Mouse (Mus musculus) adipocyte (in vitro differentiated cells): ENCODE data around the gene Abca6.

Source experiments
- DNase-seq: peaks from one replicate; pipeline ENCODE4 v3.0.0-alpha.2; 2016; ENCODE audit warnings: low spot score

Abca6 gene

DNA sequence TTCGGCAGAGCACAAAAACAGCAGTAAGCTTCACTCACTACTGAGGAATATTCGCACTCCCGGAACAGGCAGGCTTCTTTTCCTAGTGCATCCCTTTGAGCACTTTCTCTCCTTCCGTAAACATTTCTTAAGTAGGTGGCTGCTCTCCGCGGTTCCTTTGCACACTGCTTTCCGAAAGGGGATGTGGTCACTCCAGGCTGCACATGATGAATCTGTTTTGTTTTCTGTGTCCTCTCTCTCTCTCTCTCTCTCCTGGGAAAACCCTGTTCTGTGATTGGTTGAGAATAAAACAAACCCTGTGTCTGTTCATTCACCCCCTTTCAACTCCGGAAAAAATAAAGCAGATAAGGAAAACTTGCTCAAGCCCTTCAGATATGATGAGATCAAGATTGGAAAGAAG lies at the start of gene Abca6:
Abca6 (minus strand) TSS at position 243 of the 400 bp plus-strand sequence.
- DNase-seq: no peak

DNA sequence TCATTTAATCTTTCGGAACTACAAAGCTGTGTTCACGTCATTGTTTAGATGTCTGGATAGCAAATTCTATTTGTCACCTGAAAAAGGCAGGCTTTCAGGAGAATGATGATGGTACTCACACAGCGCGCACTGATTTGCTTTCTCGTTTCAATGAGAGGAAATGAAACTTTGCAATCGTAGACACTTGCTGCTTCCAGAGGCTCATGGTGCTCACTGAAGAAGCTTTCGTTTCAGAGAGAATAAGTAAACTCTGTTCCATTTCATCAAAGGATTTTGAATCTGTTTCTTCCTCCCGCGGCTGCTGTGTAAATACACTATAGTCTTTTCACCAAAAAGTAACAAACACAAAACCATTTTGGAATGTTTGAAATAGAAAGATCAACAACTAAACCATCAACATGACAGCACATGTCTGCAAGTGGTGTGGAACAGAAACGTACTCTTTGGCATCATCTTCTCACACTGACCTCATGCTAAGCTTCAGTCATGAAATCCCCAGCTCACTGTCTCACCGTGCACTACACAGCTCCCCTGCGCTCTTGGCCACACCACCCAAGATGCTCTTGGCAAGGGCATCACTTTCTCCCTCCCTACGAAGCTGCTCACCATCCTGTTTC lies 46.4 kb upstream of the Abca6 start:
- no peak for DNase-seq

DNA sequence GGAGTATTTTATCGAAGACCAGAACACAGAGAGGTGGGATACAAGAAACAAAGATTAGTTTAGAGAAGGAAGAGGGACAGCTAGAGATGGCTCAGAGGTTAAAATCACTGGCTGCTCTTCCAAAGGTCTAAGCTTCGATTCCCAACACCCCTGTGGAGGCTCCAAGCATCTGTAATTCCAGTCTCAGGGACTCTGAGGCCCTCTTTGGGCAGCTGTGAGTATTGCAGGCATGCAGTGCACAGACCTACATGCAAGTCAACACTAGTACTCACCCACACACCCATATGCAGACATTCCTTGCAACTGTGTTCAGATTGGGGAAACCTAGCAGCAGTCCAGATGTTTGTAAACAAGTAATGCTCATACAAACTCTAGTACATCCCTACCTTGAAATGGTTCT lies 39.0 kb upstream of the Abca6 start:
- no peak for DNase-seq

DNA sequence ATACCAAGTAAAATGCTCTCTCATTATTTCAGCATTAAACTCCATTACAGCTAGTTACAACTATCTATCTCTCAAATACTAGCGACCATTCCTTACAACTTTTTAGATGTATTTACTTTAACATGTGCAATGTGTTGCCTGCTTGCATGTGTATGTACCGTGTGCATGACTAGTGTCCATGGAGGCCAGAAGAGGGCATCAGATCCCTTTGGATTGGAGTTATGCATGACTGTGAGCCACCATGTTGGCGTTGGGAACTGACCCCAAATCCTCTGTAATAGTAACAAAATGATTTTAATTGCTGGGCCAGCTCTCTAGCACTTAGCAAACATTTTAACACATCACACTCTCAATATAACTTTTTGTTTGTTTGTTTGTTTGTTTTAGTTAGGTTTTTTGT lies 36.8 kb upstream of the Abca6 start:
- no peak for DNase-seq

DNA sequence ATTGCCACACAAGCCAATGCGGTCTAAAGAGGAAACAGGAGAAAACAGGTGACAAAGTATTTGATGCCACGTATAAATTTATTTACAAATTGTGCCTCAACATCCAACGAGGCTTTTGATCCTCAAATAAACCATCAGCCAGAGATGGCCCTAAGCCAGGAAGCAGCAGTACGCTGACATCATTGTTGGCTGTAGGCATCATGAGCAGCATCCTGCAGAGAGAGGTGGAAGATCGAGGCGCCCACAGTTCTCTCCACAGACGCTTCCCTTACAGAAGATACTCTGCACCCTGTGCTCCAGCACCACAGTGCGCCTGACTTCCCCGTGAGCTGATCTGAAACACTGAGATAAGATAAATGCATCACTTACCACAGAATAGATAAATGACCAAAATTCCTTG lies 36.1 kb upstream of the Abca6 start:
- no peak for DNase-seq

DNA sequence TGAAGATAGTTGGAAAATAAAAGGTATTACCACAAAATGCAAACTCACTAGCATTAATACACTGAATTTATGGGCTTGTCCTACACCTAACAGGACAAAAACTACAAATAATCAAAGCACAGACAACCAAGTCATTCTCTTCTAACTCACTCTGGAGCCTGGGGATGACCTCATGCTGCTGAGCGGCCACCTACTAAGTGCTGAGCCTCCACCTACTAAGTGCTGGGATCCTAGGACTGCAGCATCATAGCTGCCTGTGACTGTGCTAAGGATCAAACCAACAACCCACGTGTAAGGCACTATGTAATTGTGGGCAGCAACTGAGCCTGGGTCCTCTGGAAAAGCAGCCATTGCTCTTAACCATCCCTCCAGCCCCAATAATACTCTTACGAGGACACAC lies 34.8 kb upstream of the Abca6 start:
- DNase-seq: no peak

DNA sequence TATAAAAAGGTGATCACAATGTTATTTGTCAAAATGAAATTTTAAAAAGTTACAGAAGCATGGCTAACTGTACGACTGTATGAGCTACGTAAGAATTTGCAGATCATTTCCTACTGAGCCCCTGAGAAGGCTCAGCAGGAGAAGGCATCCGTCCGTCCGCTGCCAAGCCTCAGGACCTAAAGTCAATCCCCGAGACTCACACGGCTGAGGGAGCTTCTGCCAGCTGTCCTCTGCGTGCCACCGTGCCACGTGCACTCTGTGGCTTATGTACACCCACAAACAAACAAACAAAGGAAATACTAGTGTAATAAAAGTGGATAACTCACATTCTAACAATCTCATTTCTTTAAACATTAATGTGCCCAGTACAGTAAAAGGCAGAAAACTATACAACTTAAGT lies 33.3 kb upstream of the Abca6 start:
- no peak for DNase-seq

DNA sequence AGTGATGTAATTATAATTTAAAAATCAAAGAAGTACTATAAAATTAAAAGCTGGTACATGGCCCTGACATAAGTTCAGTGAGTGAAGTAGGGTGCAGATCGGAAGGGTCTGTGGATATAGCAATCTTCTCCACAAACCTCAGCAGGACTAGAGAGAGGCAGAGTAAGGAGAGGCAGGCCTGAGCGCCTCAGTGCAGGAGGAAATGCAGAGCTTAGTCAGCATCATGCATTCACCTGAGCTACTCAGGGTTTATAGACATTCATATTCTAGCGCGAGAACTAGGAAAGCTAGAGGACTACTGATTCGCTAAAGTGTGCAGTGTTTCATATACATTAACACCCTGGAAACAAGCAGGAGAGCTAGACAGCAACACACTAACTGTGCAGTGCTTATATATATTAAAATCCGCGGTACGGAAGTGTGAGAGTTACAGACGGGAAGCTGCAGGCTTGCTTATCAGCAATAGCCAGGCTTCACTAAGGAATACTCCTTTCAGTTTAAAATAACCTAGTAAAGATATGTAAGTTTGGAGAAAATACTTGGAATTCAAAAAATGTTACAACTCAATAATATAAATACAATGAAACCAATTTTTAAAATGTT lies 32.7 kb upstream of the Abca6 start:
- no peak for DNase-seq

DNA sequence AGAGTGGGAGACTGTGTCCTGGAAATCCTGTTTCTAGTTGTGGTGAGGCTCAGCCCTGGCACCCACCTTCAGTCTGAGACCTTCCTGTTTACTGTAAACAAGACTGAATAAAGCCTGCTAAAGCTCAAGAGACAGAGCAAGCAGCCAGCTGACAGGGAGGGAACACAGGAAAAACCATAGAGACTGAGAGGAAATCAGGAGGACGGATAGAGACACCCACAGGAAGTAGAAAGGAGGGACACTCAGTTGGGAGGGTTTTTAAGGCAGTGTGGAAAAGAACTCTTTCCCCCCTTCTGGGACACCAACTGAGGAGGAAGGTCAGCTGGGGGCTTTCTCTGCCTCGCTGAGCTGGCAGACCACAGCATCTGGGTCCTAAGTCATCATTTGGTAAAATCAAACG lies 23.2 kb upstream of the Abca6 start:
- peak; percentile 34 for DNase-seq

DNA sequence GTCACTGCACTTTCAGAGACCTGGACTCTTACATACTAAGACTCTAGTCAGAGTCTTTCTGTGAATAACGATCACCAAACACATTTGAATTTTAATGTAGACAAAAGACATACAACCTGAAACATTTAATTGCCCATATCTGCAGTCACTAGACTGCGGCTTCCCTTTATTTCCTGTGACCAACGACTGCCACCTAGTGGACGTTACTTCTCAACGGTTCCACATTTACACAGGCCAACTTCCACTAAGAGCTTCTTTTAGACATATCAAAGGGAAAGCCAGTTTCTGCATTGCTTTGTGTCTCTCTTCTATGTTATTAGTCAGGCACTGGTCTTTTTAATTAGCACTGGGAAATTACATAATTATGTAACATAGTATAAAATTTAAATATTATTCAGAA lies 20.2 kb upstream of the Abca6 start:
- peak; percentile 85 for DNase-seq

DNA sequence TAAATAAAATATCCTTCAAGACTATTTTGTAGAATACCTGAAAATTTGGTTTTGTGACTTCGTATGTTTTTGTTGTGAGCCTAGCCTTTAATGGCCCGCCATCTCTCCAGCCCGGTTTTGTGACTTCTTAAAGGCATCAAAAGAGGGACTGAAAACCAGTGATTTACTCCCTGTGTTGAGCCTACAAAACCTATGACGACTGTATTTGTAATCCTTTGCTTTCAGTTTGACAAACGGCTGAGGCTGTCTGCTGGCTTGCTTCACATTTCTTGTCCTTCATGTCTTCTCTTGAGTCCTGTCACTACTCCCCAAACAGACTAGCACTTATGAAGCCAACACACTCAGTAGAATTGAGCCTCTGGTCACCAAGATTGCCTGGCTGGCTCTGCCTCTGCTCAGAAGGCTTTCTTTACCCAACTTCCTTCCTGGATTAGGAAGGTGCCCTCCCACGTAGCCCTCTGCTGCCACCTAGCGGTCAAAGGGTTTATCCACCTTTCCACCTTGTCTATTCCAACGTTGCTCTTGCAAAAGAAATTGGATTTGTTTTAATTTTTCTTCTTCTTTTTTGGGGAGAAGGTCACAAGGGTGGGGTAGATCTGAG lies 16.8 kb upstream of the Abca6 start:
- DNase-seq: peak; percentile 81

DNA sequence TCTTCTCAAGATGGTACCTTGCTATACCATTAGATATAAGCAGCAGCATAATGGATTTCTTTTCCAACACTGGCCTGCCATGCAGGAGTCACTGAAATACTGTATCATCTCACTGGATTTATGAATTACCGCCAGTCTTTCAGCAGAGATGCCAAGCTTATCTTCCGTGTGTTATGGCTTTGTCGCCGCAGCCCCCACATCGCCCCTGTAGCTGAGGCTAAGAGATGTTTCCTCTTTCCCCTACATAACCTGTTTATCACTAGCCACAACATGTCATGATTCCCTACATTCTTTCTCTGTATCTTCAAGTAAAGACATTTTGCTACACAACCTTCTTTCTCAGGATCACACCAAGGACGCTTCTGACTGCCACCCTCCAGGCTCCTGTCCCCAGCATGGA lies 15.7 kb upstream of the Abca6 start:
- DNase-seq: no peak

DNA sequence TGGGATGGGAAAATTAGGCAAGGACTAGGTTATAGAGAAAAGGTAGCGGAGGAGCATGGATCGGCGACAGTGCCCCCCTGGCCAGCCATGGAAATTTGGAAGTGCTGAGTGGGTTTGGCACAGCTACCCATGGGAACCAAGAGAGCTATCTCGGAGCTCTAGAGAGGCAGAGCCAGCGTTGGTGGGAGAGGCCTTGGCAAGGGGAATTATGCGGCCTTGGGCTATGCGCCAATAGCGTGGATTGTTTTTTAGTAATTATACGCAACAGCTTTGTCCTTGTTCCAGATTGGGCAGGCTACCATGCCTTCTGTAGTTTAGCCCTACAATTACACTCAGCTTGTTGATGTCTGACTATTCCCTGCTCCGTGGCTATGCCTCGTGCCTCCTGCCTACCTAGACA lies 15.2 kb upstream of the Abca6 start:
- no peak for DNase-seq

DNA sequence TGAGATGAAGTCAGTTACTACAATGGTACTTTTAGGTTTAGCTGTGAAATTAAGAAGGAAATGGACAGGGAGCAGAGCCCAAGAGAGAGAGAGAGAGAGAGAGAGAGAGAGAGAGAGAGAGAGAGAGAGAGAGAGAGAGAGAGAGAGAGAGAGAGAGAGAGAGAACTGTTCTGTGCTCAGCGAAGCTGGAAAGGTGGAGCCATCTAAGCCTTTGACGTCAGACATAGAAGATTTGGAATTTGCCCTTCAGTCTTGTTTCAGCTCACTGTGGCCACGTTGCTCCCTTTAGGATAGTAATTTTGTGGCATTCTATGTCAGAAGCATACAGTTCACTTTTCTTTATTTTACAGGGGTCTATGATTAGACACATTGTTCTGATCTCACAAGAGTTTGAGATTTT lies 10.3 kb upstream of the Abca6 start:
- no peak for DNase-seq

DNA sequence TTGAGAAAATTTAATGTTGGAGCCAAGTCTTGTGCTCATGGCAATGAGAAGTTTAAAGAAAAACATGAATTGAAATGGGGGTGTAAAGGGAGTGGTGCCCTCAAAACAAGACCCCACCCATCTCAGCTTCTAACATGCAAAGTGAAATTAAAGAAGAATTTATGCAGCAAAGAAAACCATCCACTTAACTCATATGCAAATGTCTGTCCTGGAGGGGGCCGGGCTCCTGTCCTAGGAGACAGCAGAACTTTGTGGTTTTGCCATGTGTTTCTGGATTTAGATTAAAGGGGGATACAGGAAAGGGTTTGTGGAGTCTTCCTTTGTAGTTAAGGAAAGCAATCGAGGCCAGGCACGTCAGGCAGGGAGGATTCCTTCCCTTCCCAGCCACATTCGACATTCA lies 6.3 kb upstream of the Abca6 start:
- DNase-seq: no peak

DNA sequence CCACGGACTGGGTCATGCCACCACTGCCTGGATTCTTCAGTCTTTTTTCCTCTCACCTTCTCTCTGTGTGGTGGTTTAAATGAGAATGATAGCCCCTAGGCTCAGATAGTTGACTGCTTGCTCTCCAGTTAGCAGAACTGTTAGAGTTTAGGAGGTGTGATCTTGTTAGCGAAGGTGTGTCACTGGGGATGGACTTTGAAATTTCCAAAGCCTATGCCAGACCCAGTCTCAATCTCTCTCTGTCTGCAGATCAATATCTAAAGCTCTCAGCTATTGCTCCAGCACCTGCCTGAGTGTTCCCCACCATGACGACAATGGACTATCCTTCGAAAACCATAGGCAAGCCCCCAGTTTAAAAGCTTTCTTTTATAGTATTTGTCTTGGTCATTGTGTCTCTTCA lies 5.5 kb upstream of the Abca6 start:
- DNase-seq: no peak

DNA sequence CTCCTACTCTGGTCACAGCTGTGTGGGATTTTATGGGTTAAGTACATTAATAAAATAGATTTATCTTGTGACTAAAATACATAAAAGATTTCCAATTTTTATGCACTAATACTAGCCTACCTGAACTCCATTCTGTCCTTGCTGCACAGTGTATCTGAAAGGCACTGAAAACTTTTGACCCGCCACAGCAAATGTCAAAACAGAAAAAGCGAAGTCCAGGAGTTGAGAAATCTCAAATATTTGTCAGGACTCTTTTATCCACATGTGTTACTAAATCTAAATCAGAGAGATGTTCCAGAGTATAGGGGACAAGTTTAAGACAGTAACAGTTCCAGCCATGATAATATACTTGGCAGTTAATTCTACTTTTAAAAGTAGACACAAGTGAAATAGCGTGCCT lies 680 bp upstream of the Abca6 start:
- DNase-seq: no peak

DNA sequence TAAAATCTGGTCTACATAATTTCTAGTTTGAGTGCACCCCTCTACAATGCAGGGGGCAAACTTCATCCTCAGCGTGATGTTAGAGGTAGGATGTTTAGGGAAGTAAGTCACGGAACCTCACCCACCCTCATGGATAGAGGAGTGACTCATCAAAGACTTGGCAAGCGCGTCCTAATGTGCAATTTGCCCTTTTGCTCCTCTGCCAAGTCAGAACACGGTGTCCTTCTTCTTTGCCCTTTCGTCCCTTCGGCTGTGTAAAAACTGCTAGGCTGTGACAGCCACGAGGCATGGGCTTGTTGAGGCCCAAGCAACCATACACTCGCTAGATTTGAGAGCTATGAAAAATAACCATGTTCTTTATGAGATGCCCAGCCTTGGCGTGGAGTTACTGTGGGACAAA lies 6.8 kb downstream of the Abca6 start:
- DNase-seq: no peak

DNA sequence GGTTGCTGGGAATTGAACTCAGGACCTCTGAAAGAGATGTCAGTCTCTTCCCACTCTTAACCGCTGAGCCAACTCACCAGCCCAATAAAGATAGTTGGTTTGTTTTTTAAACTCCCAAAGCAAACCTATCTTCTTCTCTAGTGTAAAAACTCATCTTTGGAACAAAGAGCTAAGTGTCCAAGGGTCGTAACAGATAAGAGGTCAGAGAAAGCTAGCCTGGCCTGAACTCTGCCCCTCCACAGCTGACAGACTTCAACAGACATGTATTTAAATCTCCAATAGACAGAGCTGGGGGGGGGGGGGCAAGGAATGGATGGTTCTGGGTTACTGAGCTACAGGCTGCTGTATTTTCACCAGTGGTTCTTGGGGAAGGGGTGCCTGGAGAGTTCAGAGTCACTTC lies 14.1 kb downstream of the Abca6 start:
- no peak for DNase-seq

DNA sequence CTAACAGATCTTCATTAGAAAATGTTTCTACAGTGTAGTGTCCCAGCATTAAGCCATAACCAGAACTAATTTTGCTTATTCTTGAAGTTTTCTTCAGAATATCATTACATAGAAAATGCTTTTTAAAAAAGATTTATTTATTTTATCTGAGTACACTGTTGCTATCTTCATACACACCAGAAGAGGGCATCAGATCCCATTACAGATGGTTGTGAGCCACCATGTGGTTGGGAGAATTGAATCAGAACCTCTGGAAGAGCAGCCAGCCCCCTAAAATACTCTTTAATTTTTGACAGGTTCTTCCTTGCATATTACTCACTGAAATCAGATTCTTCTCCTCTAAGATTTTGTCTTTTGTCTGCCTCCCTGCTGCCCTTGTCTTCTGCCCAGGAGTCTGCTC lies 18.6 kb downstream of the Abca6 start:
- DNase-seq: no peak

DNA sequence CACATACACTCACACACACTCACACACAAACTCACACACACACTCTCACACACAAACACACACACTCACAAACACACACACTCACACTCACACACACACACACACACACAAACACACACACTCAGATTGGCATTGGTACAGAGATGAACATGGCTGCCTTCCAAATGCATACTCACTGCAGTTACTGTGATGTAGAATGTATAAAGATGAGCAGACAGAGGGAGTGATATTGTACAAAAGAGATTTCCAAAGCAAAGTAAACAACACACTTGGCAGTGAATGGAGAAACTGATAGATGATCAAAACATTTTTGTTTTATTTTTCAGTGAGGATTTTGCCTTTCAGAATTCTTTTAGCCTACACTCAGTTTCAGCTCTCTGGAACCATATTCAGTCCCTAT lies 34.5 kb downstream of the Abca6 start:
- no peak for DNase-seq

DNA sequence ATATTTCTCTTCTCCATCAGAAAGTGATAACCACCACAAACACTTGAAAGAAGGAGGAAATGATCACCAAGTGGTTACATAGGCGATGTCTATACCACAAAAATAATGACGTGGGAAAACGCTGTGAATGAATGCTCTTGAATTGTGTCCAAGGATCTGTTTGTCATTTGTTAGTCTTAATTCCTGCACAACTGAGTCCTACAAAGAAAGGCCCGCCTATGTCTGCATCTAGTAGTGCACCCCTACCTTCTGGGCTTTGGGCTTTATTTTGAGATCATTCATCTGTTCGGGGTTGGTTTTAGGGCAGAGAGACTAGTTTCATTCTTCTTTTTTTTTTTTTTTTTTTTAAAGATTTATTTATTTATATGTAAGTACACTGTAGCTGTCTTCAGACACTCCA lies 47.6 kb downstream of the Abca6 start:
- no peak for DNase-seq

DNA sequence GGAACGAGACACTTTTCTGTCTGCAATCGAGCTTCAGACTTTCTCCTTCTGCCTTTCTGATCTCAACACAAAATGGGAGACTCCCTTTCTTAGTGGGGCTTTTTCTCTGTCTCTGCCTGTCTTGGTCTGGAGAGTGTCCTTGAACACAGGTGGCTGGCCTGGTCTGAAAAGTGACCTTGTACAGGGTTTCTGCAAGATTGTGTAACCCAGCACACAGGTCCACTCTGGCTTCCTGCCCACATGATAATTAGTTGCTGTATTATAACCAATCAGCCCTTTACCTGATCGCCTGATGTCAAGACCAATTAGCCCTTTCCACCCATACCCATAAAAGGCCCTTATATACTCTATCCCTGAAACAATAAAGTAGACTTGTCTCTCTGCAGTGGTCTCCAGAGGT lies 52.7 kb downstream of the Abca6 start:
- no peak for DNase-seq
